Comparison of ENCODE assay signal across 7 mouse cellular contexts in the genomic region with DNA sequence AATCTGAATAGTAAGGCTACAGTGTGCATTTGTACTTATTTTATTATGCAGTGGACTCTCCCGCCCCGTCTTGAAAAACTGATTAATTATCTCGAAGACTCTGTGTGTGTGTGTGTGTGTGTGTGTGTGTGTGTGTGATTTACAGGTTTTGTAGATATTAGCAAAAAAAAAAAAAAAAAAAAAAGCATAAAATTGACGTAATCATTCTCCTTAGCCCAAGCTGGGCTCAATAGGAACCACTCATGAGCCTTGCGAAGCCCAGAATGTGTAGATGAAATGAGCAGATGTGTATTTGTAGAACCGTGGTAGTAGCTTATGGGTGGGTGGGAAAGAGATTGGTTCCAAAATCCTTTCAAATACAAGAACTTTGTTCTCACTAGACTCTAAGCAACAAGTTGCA. TPM values are rescaled to one million over a fixed set of nuclear protein-coding genes. Genes with fewer than 3 reads are reported as not detected.
A peak's percentile ranks its signal among the peaks of the same experiment; 100 is the strongest.
DNase-seq lines count a peak whose midpoint lies in the region; ATAC-seq lines count a peak whose summit lies in the region.

No protein-coding gene starts in this region.

- peak overlapping the region; percentile 62 for H3K4me2 ChIP-seq in lung, embryonic 15.5 days
- H3K4me2 ChIP-seq in forebrain, embryonic 11.5 days (ENCODE audit: low read depth, low read length, severe bottlenecking), result peak overlapping the region; percentile 60
- H3K4me2 ChIP-seq in limb, embryonic 13.5 days (replicated peaks), result peak overlapping the region; percentile 87
- H3K4me2 ChIP-seq in stomach, embryonic 14.5 days (replicated peaks; ENCODE audit: low read depth, low read length), result peak overlapping the region; percentile 91

- peak overlapping the region; percentile 65 for H3K4me3 ChIP-seq in lung, embryonic 15.5 days
- H3K4me3 ChIP-seq in forebrain, embryonic 11.5 days (ENCODE audit: low read depth, low read length), result peak overlapping the region; percentile 93
- H3K4me3 ChIP-seq in limb, embryonic 13.5 days, result peak overlapping the region; percentile 77
- peak overlapping the region; percentile 84 for H3K4me3 ChIP-seq in stomach, embryonic 14.5 days (ENCODE audit: low read depth, low read length)

- no peak for DNase-seq in lung, adult 18-20 months
- no peak for DNase-seq in forebrain, embryonic 11.5 days (ENCODE audit: low spot score)
- DNase-seq in frontal cortex, postnatal 25 days (ENCODE audit: low spot score in 2 of 2), result no peak
- DNase-seq in adrenal gland, adult 8-10 months, result no peak

- peaks cover 13% of the 10 kb centered on the region; the same call in 1 of the 2 replicates for H3K4me1 ChIP-seq in lung, embryonic 15.5 days
- peaks cover 3% of the 10 kb centered on the region; the same call in 1 of the 2 replicates for H3K4me1 ChIP-seq in forebrain, embryonic 11.5 days (replicated peaks; ENCODE audit: control insufficient read depth, insufficient read depth, low read length)
- peaks cover 9% of the 10 kb centered on the region for H3K4me1 ChIP-seq in limb, embryonic 13.5 days
- H3K4me1 ChIP-seq in stomach, embryonic 14.5 days (ENCODE audit: control insufficient read depth, insufficient read depth, low read length), result peaks cover 8% of the 10 kb centered on the region; the same call in 1 of the 2 replicates

- no peaks in the 10 kb centered on the region for H3K27me3 ChIP-seq in lung, embryonic 15.5 days
- no peaks in the 10 kb centered on the region for H3K27me3 ChIP-seq in forebrain, embryonic 11.5 days (ENCODE audit: control insufficient read depth, insufficient read depth, low read length)
- no peaks in the 10 kb centered on the region for H3K27me3 ChIP-seq in limb, embryonic 13.5 days
- H3K27me3 ChIP-seq in stomach, embryonic 14.5 days (ENCODE audit: control insufficient read depth, insufficient read depth, low read length), result no peaks in the 10 kb centered on the region

- peak overlapping the region; percentile 82 for H3K27ac ChIP-seq in lung, embryonic 15.5 days
- H3K27ac ChIP-seq in forebrain, embryonic 11.5 days (ENCODE audit: low read depth, low read length), result peak overlapping the region; percentile 25; the same call in 1 of the 2 replicates
- H3K27ac ChIP-seq in limb, embryonic 13.5 days, result peak overlapping the region; percentile 76
- peak overlapping the region; percentile 83; the same call in 1 of the 2 replicates for H3K27ac ChIP-seq in stomach, embryonic 14.5 days (ENCODE audit: low read length)

- H3K36me3 ChIP-seq in lung, embryonic 15.5 days, result peaks cover 4% of the 10 kb centered on the region; the same call in 1 of the 2 replicates
- no peaks in the 10 kb centered on the region for H3K36me3 ChIP-seq in forebrain, embryonic 11.5 days (ENCODE audit: control insufficient read depth, insufficient read depth, low read length)
- H3K36me3 ChIP-seq in limb, embryonic 13.5 days, result peaks cover 13% of the 10 kb centered on the region
- H3K36me3 ChIP-seq in stomach, embryonic 14.5 days (ENCODE audit: control insufficient read depth, insufficient read depth, low read length), result peaks cover 11% of the 10 kb centered on the region

- ATAC-seq in lung, embryonic 15.5 days (ENCODE audit: borderline replicate concordance, extremely low read depth, low FRiP score, low TSS enrichment), result no peak
- no peak for ATAC-seq in forebrain, embryonic 11.5 days (replicated peaks; ENCODE audit: low FRiP score)
- ATAC-seq in limb, embryonic 13.5 days (ENCODE audit: low FRiP score, low read depth), result no peak; the same call in 1 of the 2 replicates
- ATAC-seq in stomach, embryonic 14.5 days (ENCODE audit: insufficient number of reproducible peaks, insufficient read depth, low FRiP score, low read depth), result no peak

- no peaks in the 10 kb centered on the region for H3K9me3 ChIP-seq in lung, embryonic 15.5 days
- no peaks in the 10 kb centered on the region for H3K9me3 ChIP-seq in forebrain, embryonic 11.5 days (ENCODE audit: control insufficient read depth, low read length)
- H3K9me3 ChIP-seq in limb, embryonic 13.5 days, result no peaks in the 10 kb centered on the region
- no peaks in the 10 kb centered on the region for H3K9me3 ChIP-seq in stomach, embryonic 14.5 days (ENCODE audit: control insufficient read depth, low read depth, low read length)

- H3K9ac ChIP-seq in lung, embryonic 15.5 days, result peak overlapping the region; percentile 65; the same call in 1 of the 2 replicates
- peak overlapping the region; percentile 86 for H3K9ac ChIP-seq in forebrain, embryonic 11.5 days (ENCODE audit: low read length)
- H3K9ac ChIP-seq in limb, embryonic 13.5 days, result peak overlapping the region; percentile 89
- H3K9ac ChIP-seq in stomach, embryonic 14.5 days (replicated peaks; ENCODE audit: low read depth, low read length), result peak overlapping the region; percentile 71

- WGBS in lung, embryonic 15.5 days, result 63% methylated on average over 6 of the region's 6 CpGs
- WGBS in forebrain, embryonic 11.5 days, result 70% methylated on average over 6 of the region's 6 CpGs
- WGBS in limb, embryonic 13.5 days, result 65% methylated on average over 6 of the region's 6 CpGs
- WGBS in stomach, embryonic 14.5 days, result 61% methylated on average over 6 of the region's 6 CpGs

RNA-seq across cellular contexts. Expression of gene Blmh, which starts 20.2 kb away (rescaled TPM):
- polyA plus RNA-seq in lung, embryonic 15.5 days (2015; fragmentation: Nextera tagmentation; extraction: Ambion mirVana), result 179 and 181 TPM in 2 replicates
- polyA plus RNA-seq in forebrain, embryonic 11.5 days (2014; fragmentation: Nextera tagmentation; extraction: Ambion mirVana), result 167 and 174 TPM in 2 replicates
- 185 and 190 TPM in 2 replicates for polyA plus RNA-seq in limb, embryonic 13.5 days (2015; fragmentation: Nextera tagmentation; extraction: Ambion mirVana)
- 127 TPM in 2 replicates for polyA plus RNA-seq in stomach, embryonic 14.5 days (2014; fragmentation: Nextera tagmentation; extraction: Ambion mirVana)
- total RNA-seq in adrenal gland, adult 8-10 months (2022), result 10 to 100 TPM; 39.2 to 45.7 (median 42.8) TPM

RNA-seq across cellular contexts. Expression of gene Tmigd1, which starts 42.9 kb away (rescaled TPM):
- polyA plus RNA-seq in lung, embryonic 15.5 days (2015; fragmentation: Nextera tagmentation; extraction: Ambion mirVana), result 0.14 and 0.24 TPM in 2 replicates
- not detected in 2 replicates for polyA plus RNA-seq in forebrain, embryonic 11.5 days (2014; fragmentation: Nextera tagmentation; extraction: Ambion mirVana)
- not detected in 2 replicates for polyA plus RNA-seq in limb, embryonic 13.5 days (2015; fragmentation: Nextera tagmentation; extraction: Ambion mirVana)
- not detected in 2 replicates for polyA plus RNA-seq in stomach, embryonic 14.5 days (2014; fragmentation: Nextera tagmentation; extraction: Ambion mirVana)
- under 1 TPM; 0.34 to 0.66 (median 0.60) TPM for total RNA-seq in adrenal gland, adult 8-10 months (2022)

RNA-seq across cellular contexts. Expression of gene Slc6a4, which starts 53.6 kb away (rescaled TPM):
- polyA plus RNA-seq in lung, embryonic 15.5 days (2015; fragmentation: Nextera tagmentation; extraction: Ambion mirVana), result 1.8 and 2.0 TPM in 2 replicates
- polyA plus RNA-seq in forebrain, embryonic 11.5 days (2014; fragmentation: Nextera tagmentation; extraction: Ambion mirVana), result 0.41 and 1.2 TPM in 2 replicates
- polyA plus RNA-seq in limb, embryonic 13.5 days (2015; fragmentation: Nextera tagmentation; extraction: Ambion mirVana), result 0.33 and 0.77 TPM in 2 replicates
- 0.74 and 0.77 TPM in 2 replicates for polyA plus RNA-seq in stomach, embryonic 14.5 days (2014; fragmentation: Nextera tagmentation; extraction: Ambion mirVana)
- 10 to 100 TPM; 43.3 to 74.0 (median 65.5) TPM for total RNA-seq in adrenal gland, adult 8-10 months (2022)

Comparison
In these comparisons a context has a peak if more than half of its experiments do, and no peak if none do; other contexts are left out.
1. H3K27ac ChIP-seq: peak in every context shown above with its lines; median percentile 83 in stomach, embryonic 14.5 days; 82 in lung, embryonic 15.5 days; 76 in limb, embryonic 13.5 days; 25 in forebrain, embryonic 11.5 days.